Mouse (Mus musculus) layer of hippocampus, adult 2 months (tissue): ENCODE data around the gene Dnajc21. TPM values are rescaled to one million over a fixed set of nuclear protein-coding genes. Genes with fewer than 3 reads are reported as not detected.

Experiments
- DNase-seq, 2 experiments: peaks; one replicate each; pipeline ENCODE4 v3.0.0; 2022; ENCODE audit warnings: low spot score in 2 of 2
- H3K27ac ChIP-seq: fragments of 200-600 bp; 2 replicates; pipeline ENCODE4 v1.8.1; 2022
- H3K4me3 ChIP-seq: fragments of 200-600 bp; 2 replicates; pipeline ENCODE4 v1.8.1; 2022; ENCODE audit warnings: mild to moderate bottlenecking
- CTCF ChIP-seq: fragments of 200-600 bp; conservative IDR thresholded peaks from 2 replicates; pipeline ENCODE4 v1.8.1; 2022; ENCODE audit warnings: antibody characterized with exemption, mild to moderate bottlenecking, moderate library complexity
- total RNA-seq, 2 experiments: library from RNA; stranded (reverse); gene quantifications; 2 replicates each; pipeline ENCODE4 v1.2.3; 2021

Gene Dnajc21
- total RNA-seq, 2 experiments from 2014 or later: 22.2 to 25.6 TPM

GRCm38 (mm10) chr15:10470941-10471340 is 625 bp upstream of the Dnajc21 start:
- Histone ChIP-seq H3K4me3 (peak overlapping the region; percentile 69), H3K27ac (peak overlapping the region; percentile 72; the same call in 1 of the 2 replicates)
- no peak for TF ChIP-seq CTCF
- no peak for DNase-seq

GRCm38 (mm10) chr15:10469641-10470150 is 620 bp downstream of the Dnajc21 start:
- peak overlapping the region; percentile 87 for H3K4me3 ChIP-seq
- H3K27ac ChIP-seq: peak overlapping the region; percentile 86
- no peak for TF ChIP-seq CTCF
- peak in 1 of 2 experiments; percentile 19 for DNase-seq

- H3K27ac ChIP-seq: no peak overlapping the region
- no peak for DNase-seq
- TF ChIP-seq CTCF: no peak
- H3K4me3 ChIP-seq: peak overlapping the region; percentile 87; the same call in 1 of the 2 replicates
Observed at GRCm38 (mm10) chr15:10468761-10469160, 1.6 kb downstream of the Dnajc21 start.

- no peak for TF ChIP-seq CTCF
- H3K27ac ChIP-seq: no peak overlapping the region
Observed at GRCm38 (mm10) chr15:10464678-10465077, 5.6 kb downstream of the Dnajc21 start.

GRCm38 (mm10) chr15:10463555-10463954 is 6.8 kb downstream of the Dnajc21 start:
- DNase-seq: peak in 1 of 2 experiments; percentile 23
- peak overlapping the region; percentile 68 for H3K27ac ChIP-seq
- TF ChIP-seq CTCF: no peak
- no peak overlapping the region for H3K4me3 ChIP-seq

More at GRCm38 (mm10) chr15:10464678-10465077, 5.6 kb downstream of the Dnajc21 start:
- DNase-seq: no peak
- no peak overlapping the region for H3K4me3 ChIP-seq

GRCm38 (mm10) chr15:10460986-10461385 is 9.3 kb downstream of the Dnajc21 start:
- peak in 1 of 2 experiments; percentile 29 for DNase-seq
- Histone ChIP-seq H3K4me3 (no peak overlapping the region), H3K27ac (no peak overlapping the region)
- TF ChIP-seq CTCF: no peak

GRCm38 (mm10) chr15:10447102-10447501 is 23.2 kb downstream of the Dnajc21 start:
- TF ChIP-seq CTCF: no peak
- no peak for DNase-seq
- Histone ChIP-seq H3K4me3 (no peak overlapping the region), H3K27ac (no peak overlapping the region)

- H3K4me3 ChIP-seq: no peak overlapping the region
- DNase-seq: no peak
- TF ChIP-seq CTCF: no peak
- H3K27ac ChIP-seq: no peak overlapping the region
Observed at GRCm38 (mm10) chr15:10442275-10442674, 28.0 kb downstream of the Dnajc21 start.

- no peak for TF ChIP-seq CTCF
- Histone ChIP-seq H3K4me3 (no peak overlapping the region), H3K27ac (no peak overlapping the region)
- no peak for DNase-seq
Observed at GRCm38 (mm10) chr15:10441493-10441892, 28.8 kb downstream of the Dnajc21 start.

GRCm38 (mm10) chr15:10439963-10440362 is 30.4 kb downstream of the Dnajc21 start:
- no peak overlapping the region for H3K4me3 ChIP-seq
- no peak overlapping the region for H3K27ac ChIP-seq
- DNase-seq: no peak
- peak; percentile 53 for TF ChIP-seq CTCF

GRCm38 (mm10) chr15:10436893-10437292 is 33.4 kb downstream of the Dnajc21 start:
- DNase-seq: no peak
- no peak for TF ChIP-seq CTCF
- H3K27ac ChIP-seq: no peak overlapping the region
- H3K4me3 ChIP-seq: no peak overlapping the region

GRCm38 (mm10) chr15:10426545-10427266 is 43.6 kb downstream of the Dnajc21 start:
- Histone ChIP-seq H3K4me3 (no peak overlapping the region), H3K27ac (no peak overlapping the region)
- TF ChIP-seq CTCF: no peak
- DNase-seq: no peak

- H3K27ac ChIP-seq: no peak overlapping the region
- TF ChIP-seq CTCF: no peak
- DNase-seq: no peak
- H3K4me3 ChIP-seq: no peak overlapping the region
Observed at GRCm38 (mm10) chr15:10426124-10426523, 44.2 kb downstream of the Dnajc21 start.

GRCm38 (mm10) chr15:10421785-10422144 is 48.6 kb downstream of the Dnajc21 start:
- Histone ChIP-seq H3K27ac (no peak overlapping the region), H3K4me3 (no peak overlapping the region)
- DNase-seq: no peak
- no peak for TF ChIP-seq CTCF
